Mouse (Mus musculus) kidney, postnatal 25 days (tissue): ENCODE results near the gene Oog4.
"Not testable (repeated sequence)": the region's sequence is repeated elsewhere in the genome, so short reads cannot be mapped to it uniquely, and the experiment has no call there.

Experiments
- DNase-seq, 2 experiments: peaks; one replicate each; pipeline ENCODE4 v3.0.0; 2021; ENCODE audit warnings: mixed read lengths in 2 of 2

The Oog4 gene

GRCm38 (mm10) chr4:143450224-143450623 lies at the start of gene Oog4:
Gene Oog4, minus strand, starts transcription at chr4:143450324.
- no peak for DNase-seq

- DNase-seq = not testable (repeated sequence)
Measured at GRCm38 (mm10) chr4:143426770-143427169, 23.4 kb downstream of the Oog4 start.

- DNase-seq = no peak
Measured at GRCm38 (mm10) chr4:143414121-143414520, 36.0 kb downstream of the Oog4 start.

GRCm38 (mm10) chr4:143413621-143414020 lies 36.5 kb downstream of the Oog4 start:
- DNase-seq = no peak

- DNase-seq = peak; percentile 94
Measured at GRCm38 (mm10) chr4:143412219-143413092, 37.7 kb downstream of the Oog4 start, which contains the start of gene Pramef8. Gene Pramef8, plus strand, starts transcription at chr4:143412426.

- no peak for DNase-seq
Measured at GRCm38 (mm10) chr4:143411566-143412218, 38.4 kb downstream of the Oog4 start.

- DNase-seq = no peak
Measured at GRCm38 (mm10) chr4:143394181-143394580, 55.9 kb downstream of the Oog4 start, which contains the start of gene Pramel1. Gene Pramel1, plus strand, starts transcription at chr4:143394428.

GRCm38 (mm10) chr4:143388955-143389702 lies 61.0 kb downstream of the Oog4 start:
- peak in 1 of 2 experiments; percentile 29 for DNase-seq
